Mouse (Mus musculus): ENCODE results near the gene Atn1. TPM values are rescaled to one million over a fixed set of nuclear protein-coding genes. Genes with fewer than 3 reads are reported as not detected.

Atn1 gene
- total RNA-seq, 2 experiments from 2014 or later, result 1.2 to 25.7 TPM

DNA sequence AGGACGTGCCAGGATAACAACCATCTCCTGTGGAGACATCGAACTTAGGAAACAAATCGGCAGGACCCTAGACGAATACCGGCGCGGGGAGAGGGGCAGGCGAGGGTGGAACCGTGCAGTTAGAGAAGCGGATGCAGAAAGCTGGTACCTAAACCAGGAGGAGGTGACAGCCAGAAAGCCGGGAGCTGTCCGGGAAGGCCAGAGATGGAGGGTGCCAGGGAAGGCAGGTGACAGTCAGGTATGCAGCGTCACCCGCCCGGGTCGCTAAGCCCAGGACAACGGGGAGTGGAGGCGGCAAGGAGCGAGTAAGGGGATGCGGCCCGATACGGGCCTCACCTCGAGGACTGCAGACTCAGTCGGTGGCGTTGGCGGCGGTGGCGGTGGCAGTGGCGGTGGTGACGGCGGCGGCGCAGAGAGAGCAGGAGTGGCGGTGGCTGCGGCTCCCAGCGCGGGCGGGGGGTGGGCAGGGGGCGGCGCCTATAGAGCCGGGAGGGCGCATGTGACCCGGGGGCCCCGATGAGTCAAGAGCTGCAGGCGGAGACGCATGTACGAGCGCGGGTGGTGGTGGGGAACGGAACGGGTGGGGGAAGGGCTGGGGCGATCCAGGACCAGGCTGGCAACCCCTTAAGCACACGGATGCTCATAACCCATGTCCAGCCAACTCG is 12.9 kb upstream of the Atn1 start, which contains the start of gene Eno2:
Gene Eno2, minus strand, starts transcription at position 573 of the 665 bp plus-strand sequence.
- peak; percentile 62 for ATAC-seq (replicated peaks; ENCODE audit: poor library complexity)

DNA sequence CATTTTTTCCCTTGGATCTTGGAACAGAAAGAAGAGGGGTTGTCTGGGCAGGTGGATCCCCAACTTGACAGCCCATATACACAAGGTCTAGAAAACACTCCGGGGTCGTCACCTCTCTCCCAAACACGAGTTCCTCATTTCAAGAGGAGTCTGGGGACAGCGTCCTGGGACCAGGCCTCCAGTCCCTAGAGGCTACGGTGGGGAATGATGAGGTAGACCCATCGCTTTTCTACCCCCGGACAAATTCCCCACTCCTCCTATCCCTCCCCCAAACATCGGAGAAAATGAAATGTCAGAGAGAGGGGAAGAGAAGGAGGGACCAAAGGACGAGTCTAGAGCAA is 12.3 kb upstream of the Atn1 start:
- peak; percentile 33; the same call in 1 of the 2 replicates for ATAC-seq (replicated peaks; ENCODE audit: poor library complexity)

DNA sequence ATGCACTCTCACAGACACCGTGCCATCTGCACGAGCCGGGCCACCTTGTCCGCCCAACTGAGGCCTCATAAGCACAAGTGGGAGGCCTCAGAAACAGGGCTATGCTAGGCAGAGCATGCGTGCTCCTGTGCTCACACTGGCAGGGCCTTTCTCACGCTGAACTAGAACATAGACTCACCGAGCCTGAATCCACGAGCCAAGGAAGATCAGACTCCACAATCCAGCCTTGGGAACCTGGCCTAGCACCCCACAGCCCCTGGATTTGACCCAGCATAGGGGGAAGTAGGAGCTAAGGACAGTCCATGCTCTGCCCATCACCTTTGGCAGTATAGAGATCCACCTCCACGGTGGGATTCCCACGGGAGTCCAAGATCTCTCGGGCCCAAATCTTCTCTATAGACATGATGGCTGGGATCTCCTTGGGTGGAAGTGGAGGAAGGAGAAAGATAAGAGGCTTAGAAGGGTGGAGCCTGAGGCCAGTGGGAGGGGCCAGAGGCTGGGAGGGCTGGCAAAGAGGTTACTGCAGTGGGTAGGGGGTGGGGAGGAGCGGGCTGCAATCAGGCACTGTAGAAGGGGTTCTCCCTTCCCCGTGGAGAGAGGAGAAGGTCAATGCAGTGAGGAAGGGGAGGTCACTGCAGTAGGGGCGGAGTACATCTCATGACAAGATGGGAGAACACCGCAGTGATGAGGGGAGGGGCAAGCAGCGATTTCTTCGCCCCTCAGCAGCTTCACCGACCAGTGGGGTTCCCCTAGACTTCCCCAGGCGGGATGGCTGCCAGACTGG is 11.8 kb upstream of the Atn1 start:
- ATAC-seq (replicated peaks; ENCODE audit: poor library complexity), result peak; percentile 49

DNA sequence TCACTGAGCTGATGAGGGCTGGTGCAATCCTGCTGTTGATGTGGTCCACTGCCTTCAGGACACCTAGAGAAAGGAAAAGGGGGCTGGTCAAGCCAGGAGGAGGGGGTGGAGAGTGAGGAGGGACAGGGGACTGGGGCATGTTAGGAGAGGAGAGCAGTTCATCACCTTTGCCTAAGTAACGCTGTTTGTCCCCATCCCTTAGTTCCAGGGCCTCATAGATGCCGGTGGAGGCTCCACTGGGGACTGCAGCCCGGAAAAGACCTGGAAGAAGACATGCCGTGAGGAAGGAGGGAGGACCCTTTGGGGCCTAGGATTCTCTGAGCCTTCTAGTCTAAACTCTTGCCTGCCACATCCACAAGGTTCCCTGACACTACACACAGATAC is 11.2 kb upstream of the Atn1 start:
- ATAC-seq (replicated peaks; ENCODE audit: poor library complexity), result no peak

DNA sequence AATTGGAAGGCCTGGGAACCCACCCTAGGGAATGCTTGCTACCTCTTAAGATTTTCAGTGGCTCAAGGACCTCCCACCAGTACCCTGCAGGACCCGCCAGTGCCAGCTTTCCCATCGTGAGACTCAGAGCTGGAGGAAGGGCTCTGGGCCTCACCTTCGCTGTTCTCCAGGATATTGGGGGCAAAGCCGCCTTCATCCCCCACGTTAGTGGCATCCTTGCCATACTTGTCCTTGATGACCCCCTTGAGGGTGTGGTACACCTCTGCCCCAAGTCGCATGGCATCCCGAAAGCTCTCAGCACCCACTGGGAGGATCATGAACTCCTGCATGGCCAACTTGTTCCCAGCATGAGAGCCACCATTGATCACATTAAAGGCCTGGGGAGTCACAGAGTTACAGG is 9.6 kb upstream of the Atn1 start:
- ATAC-seq (replicated peaks; ENCODE audit: poor library complexity), result no peak

DNA sequence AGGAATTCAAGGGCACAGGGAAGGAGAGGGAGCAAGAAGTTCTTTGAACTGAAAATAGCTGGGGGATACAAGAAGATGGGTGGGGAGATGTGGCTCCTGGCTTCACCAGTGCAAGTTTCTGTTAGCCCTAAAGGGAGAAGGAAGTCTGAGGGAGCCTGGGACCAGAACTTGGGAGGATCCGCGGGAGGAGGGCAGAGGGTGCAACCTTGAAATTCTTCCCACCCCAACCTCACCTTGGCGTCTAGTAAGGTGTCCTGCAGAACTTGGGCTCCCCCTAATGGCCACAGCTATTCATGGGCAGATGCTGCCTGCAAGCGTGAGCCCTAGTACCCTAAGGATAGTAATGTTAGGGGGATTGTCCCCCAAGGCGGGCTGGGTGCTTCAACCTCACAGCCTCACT is 2.9 kb upstream of the Atn1 start:
- peak; percentile 90 for ATAC-seq (replicated peaks; ENCODE audit: poor library complexity)

DNA sequence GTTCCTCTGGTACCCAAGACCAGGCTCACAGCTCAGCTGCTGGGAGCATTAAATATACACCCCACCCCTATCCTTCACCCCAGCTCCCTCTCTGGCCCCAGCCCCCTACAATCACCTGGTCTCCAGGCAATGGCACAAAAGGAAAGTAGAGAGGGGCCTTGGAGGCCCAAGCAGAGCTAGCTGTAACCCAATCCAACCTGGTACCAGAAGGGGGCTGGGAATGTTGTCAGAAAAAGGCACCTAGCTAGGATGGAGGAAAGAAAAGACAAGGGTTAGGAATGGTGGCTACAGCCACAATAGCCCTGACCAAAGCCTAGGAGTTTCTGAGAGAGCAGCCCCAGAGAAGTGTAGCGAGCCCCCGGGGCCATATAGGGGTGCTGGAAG is 2.5 kb upstream of the Atn1 start:
- no peak for ATAC-seq (replicated peaks; ENCODE audit: poor library complexity)

DNA sequence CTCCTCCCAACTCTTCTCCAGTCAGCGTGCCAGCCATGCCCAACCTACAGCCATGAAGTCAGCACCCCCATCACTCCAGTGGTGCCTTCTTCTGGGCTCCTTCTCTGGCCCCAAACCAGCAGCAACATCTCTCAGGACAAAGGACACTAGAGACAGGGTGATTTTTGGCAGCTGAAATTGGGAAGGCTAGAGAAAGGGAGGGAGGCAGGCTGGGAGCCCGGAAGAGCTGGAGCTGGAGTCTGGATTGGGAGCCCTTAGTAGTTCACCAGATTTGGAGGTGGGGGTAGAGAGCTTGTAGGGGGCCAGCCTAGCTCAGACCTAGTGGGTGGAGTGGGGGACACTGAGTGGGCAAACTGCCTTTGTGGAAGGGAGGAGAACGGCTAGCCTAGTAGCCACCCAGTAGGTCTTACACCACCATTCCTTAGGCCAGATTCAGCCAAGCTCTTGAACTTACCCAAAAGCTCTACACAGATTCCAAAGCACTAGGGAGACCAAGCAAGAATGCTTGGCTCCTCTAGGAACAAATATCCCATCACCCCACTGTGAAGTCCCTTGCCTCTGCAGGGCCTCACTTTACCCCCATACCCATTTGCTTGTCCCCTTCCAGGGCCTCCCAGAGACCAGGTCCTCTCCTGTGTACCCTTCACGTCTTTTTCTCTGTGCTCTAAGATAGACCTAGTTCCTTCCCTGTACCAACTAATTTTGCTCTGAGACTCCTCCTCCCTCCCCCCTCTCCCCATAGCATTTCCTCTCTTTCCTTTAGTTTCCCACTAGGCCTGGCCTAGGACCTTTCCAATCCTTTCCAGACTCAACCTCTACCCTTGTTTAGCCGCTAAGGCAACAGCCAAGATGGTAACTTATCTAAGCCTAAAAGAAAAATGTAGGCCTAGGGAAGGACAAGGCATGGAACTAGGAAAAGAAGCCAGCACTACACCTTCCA is 1.9 kb upstream of the Atn1 start:
- no peak for ATAC-seq (replicated peaks; ENCODE audit: poor library complexity)

DNA sequence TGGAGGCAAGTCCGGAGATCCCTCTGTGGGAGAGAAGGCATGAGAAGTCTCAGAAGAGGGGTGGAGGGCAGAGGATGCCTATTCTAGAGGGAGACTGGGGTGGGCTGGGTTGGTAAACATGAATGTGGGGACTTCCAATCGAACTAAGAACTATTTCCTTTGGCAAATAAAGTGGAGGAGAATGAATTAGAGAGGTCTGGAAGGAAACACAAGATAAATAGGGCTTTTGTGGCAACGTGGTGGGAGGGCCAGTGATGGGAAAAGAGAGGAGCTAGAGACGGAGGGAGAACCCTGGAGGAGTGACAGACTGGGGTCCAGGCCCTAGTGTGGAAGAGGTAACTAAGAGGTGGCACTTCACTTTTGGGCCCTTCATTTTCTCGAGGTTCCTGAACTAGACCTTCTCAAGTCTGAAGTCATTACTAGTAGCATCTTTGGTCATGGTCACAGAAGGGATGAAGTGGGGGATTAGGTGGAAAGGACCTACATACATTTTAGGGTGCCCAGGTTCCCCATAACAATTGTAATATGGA is 1.1 kb upstream of the Atn1 start:
- ATAC-seq (replicated peaks; ENCODE audit: poor library complexity), result no peak

DNA sequence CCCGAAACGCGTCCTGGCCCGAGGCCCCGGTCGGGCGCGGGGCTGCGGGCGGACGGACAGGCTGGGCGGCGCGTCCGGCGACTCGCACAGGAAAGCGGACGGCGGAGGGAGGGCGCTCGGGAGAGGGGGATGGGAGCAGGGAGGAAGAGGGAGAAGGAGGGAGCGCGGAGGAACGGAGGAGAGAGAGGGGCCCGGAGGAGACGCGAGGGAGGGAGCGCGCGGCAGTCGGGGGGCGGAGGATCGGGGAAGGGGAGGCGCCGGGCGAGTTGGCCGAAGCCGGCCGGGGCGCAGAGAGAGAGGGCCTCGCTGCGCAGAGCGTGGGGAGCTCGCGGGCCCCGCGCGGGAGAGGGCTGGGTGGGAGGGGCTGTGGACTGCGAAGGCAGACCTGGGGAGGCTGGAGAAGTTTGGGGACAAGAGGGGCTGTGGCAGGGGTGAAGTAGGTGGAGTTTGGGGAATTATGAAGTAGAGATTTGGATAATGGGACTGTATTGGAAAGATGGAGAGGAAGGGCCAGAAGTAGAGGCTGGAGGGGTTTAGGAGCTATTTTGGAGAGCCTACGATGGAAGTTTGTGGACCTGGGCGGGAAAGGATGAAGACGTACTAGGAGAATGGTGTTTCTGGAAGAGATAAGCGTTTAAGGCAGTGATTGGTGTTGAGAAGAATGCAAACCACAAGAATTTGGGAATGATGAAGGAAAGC is 477 bp upstream of the Atn1 start:
- peak; percentile 42 for ATAC-seq (replicated peaks; ENCODE audit: poor library complexity)

DNA sequence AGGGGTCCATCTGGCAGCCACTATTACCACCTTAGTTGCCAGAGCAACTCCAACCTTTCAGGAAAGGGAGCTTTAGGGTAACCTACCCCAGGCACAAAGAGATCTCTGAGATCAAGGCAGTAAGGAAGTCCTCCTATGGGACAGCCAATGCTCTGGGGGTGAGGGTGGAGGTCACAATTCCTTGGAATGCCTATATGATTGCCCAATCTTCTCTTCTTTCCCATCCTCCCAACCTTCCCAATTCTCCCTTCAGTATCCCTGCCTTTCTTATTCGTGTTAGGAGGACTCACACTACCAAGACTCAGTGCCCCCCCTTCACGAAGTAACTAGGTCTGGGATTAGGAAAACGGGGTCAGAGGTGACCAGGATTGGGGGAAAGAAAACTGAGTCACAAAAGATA is 1.0 kb downstream of the Atn1 start:
- no peak for ATAC-seq (replicated peaks; ENCODE audit: poor library complexity)

DNA sequence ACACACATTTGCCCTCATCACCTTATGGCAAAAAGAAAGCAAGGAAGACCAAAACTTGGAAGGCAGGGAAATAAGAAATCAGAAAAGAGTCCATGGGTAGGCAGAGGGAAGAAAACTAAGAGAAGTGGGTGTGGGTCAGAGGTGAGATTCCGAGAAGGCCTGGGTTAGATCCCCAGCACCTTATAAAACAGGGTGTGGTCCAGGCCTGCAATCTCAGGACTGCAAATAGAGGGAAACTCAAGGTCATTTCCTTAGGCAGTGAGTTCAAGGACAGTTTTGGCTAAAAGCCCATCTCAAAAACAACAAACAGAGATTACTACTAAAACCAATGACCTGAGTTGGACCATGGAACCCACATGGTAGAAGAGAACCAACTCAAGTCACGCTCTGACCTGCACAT is 2.5 kb downstream of the Atn1 start:
- ATAC-seq (replicated peaks; ENCODE audit: poor library complexity), result no peak

DNA sequence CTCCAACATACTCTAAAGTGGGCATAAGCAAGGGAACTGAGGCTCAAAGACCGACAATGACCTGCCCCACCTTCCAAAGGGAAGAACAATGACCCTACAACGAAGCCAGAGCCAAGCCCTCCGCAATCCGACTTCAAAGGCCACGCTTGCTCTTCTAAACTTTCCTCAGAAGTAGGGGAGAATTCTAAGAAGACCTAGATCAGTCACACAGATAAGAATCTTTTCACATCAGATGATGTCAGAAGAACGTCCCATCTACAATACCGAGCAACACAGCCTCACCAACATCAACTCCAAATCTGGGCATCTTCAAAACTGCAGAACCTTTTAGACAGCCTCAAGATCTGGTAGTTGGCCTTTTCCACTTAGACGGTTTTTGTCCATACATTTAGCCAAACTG is 5.9 kb downstream of the Atn1 start:
- ATAC-seq (replicated peaks; ENCODE audit: poor library complexity), result no peak

DNA sequence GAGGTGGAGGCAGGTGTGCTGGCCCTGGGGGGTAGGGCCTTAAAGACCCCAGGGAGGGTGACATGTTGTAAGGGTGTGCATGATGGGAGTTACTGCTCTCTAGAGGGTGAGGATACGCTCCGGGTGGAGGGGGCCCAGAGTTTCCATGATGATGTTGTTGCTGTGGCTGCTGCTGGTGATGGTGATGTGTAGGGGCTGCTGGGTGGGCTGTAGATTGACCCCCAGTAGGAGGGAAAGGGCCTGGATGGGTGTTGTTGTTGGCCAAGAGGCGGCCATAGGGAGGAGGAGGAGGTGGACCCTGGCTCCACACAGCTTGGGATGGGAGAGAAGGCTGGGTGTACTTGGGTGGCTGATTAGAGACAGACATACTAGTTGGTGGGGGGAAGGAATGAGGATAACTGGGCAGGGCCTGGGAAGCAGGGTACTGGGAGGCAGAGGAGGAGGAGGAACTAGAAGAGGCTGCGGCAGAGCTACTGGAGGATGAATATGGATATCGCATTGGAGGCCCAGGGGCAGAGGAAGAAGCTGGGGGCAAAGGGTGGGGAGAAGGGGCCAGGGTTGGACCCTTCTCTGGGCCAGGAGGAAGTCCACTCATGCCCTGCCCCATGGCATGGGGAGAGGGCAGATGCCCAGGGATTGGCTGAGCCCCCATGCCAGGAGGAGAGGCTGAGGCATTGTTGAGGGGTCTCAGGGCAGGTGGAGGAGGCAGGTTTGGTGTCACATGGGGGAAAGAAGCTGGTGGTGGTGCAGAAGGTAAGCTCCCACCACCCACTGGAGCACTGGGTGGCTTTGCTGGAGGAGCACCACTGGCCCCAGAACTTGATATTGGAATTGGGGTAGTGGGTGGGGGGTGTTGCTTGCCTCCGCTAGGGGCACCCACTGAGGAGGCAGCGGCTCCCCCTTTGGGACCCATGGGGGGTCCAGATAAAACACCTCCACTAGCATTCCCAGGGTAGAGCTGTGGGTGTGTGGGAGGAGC is 9.4 kb downstream of the Atn1 start:
- no peak for ATAC-seq (replicated peaks; ENCODE audit: poor library complexity)

DNA sequence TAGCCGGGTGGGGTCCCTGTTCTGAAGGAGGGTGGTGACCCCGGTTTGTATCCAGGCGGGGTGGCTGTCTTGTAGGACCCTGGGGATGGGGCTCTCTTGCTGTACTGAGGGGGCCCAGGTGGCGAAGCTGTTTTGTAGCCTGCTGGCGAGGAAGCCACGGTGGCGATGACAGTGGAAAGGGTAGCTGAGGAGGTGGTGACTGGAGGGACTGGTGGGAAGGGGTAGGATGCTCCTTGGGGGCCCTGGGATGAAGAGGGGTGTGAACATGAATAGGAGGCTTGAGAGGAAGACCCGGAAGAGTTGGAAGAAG is 10.1 kb downstream of the Atn1 start:
- ATAC-seq (replicated peaks; ENCODE audit: poor library complexity), result no peak

DNA sequence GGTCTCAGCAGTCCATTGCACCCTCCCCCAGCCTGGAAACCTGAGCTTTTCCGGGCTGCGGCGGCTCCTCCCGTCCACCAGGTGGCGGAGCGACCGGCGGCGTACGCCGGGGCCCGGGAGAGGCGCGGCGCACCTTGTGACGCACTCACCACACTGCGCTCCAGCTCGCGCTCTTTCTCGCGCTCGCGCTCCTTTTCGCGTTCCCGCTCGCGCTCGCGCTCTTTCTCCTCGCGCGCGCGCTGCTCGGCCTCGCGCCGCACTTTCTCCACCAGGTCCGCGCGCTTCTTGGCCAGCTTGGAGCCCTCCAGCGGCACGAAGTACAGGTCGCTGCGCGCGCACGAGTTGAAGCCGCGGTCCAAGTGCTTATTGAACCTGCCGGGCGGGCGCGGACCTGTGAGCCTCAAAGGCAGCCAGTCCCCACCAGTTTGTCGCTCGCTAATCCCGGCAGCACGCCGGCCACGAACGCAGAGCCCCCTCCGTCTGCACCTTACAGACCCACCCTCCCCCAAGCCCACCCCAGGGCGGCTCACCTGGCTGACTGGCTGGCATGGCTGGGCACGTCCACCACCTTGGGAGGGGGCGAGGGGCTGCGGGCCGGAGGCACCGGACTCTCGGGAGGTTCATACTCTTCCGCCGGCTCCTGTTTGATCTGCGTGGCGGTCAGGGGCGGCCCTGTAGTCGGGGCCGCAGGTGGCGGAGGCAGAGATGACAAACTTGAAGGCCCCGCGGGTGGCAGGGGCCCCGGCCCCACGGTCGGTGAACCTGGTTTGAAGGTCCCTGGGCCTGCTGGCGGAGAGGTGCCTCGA is 10.6 kb downstream of the Atn1 start:
- peak; percentile 59 for ATAC-seq (replicated peaks; ENCODE audit: poor library complexity)

DNA sequence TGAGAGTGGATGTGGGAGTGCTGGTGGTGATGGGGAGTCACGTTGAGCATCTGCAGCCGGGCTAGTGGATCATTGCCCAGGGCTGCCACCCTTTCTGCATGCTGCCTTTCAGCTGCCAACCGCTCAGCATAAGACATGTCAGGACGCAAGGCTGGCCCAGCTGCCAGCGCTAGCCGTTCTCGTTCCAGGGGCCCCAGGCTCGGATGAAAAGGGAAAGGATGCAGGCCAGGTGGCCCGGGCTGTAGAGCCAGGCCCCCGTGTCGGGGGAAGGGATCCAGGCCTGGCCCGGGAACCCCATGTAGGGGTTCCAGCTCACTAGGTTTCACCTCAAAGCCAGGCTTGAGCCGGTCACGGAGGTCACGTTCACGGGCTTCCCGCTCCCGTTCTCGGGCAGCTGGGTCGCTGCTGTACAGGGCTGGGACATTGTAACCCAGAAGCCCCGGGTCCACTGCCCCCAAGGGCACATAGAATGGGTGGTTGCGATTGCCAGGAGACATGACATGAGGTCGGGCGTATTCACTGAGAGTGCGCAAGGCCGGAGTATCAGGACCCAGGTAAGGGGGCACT is 11.5 kb downstream of the Atn1 start:
- no peak for ATAC-seq (replicated peaks; ENCODE audit: poor library complexity)

DNA sequence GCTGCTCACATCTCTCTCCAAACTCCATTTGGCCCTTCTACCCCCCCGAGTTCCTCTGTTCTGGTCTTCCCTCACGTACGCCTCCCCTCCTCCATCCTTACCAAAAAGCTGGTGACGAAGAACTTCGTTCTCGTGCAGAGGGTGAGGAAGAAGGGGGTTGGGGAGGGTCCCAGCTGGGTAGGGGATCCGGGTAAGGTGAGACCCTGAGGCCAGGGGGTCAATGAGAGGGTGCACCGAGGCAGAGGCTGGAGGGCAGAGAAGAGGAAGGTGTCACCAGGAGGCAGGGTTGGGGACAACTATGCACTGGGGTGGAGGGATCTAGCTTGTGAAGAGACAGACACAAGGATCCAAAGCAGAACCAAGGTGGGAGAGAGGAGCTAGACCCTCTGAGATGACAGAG is 12.7 kb downstream of the Atn1 start:
- no peak for ATAC-seq (replicated peaks; ENCODE audit: poor library complexity)

Data from megakaryocyte progenitor cell, adult 5-6 weeks (primary cell).